ENCODE assay signal across 12 mouse cellular contexts in the genomic region with DNA sequence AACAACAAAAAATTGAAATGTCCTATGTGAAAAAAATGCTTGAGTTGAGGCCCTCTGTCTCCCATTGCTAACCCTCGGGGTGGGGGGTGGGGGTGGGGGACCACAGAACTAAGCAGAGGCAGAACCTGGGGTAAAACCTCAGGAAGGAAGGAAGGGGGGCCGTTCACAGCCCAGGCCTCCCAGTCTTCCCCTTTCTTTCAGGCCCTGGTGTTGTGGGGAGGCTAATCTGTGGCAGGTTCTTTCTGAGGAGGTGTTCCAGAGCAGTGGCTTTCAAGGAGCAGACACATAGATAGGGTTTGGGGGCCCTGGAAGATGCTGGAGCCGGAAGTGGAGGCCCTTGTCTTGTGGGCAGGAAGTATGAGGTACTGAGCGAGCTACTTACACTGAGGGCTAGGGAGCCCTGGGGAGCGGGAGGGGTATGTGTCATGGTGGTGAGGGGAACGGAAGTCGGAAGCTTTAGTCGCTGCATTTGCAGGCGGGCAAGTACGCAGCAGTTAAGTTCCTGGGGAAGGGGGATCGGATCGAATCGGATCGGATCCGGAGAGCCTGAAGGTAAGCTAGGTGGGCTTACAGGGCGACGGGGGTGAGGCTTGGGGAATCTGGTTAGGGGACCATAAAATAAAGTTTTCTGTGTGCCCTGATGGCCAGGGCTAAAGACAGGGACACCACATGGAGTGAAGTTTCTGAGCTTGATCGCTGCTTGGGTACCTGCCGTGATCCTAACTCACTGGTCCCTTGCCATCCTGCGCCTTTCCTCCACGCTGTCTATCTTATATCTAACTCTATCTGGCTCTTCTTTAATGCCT. TPM values are rescaled to one million over a fixed set of nuclear protein-coding genes. Genes with fewer than 3 reads are reported as not detected.
DNase-seq lines count a peak whose midpoint lies in the region; ATAC-seq lines count a peak whose summit lies in the region.
"Had no signal": no experiment of that assay in that cellular context is flagged by ENCODE, and none has a peak within 500 bp of the region (broad histone marks: within the 10 kb centered on the region; RNA-seq: fewer than 3 reads in every experiment).

No protein-coding gene starts in this region.

- WGBS in kidney, embryonic 14.5 days: 88% methylated on average over 21 of the region's 21 CpGs

- no peaks in the 10 kb centered on the region for H3K27me3 ChIP-seq in splenic B cell, adult 2 months (ENCODE audit: control insufficient read depth, insufficient read depth, low read length, poor library complexity, severe bottlenecking)
- no peaks in the 10 kb centered on the region for H3K27me3 ChIP-seq in kidney, embryonic 14.5 days (ENCODE audit: control insufficient read depth, insufficient read depth, low read length)

- no peak overlapping the region for H3K27ac ChIP-seq in kidney, embryonic 14.5 days (ENCODE audit: low read depth, low read length)
- H3K27ac ChIP-seq: left cerebral cortex, adult 2 months had no signal

- no peaks in the 10 kb centered on the region for H3K9me3 ChIP-seq in kidney, embryonic 14.5 days (ENCODE audit: control insufficient read depth, low read length)

- no peak overlapping the region for H3K4me3 ChIP-seq in kidney, embryonic 14.5 days (ENCODE audit: low read length)
- H3K4me3 ChIP-seq: left cerebral cortex, adult 2 months had no signal

- no peak overlapping the region for H3K4me2 ChIP-seq in kidney, embryonic 14.5 days (replicated peaks; ENCODE audit: low read depth, low read length)

- no peaks in the 10 kb centered on the region for H3K36me3 ChIP-seq in splenic B cell, adult 2 months (ENCODE audit: control insufficient read depth, insufficient read depth, low read length, poor library complexity, severe bottlenecking)
- no peaks in the 10 kb centered on the region for H3K36me3 ChIP-seq in kidney, embryonic 14.5 days (ENCODE audit: control insufficient read depth, insufficient read depth, low read length)

- peak; percentile 94 for DNase-seq in heart, adult 11 months
- no peak for DNase-seq in heart, adult 8-10 months (ENCODE audit: low spot score)
- peak; percentile 48 for DNase-seq in c-Kit-positive CD71-positive TER-119-positive erythroid progenitor cells, embryonic 14.5 days (ENCODE audit: low spot score)
- peak; percentile 45 for DNase-seq in lung, postnatal 14 days
- DNase-seq in splenic B cell, adult 2 months (ENCODE audit: low read depth, low spot score): peak; percentile 79
- no peak for DNase-seq in adrenal gland, adult 8-10 months
- DNase-seq in layer of hippocampus, adult 18-20 months (ENCODE audit: low spot score in 2 of 2): no peak
- DNase-seq: cerebellum, postnatal 36 days; gastrocnemius, postnatal 36 days had no signal

- H3K4me1 ChIP-seq in kidney, embryonic 14.5 days (ENCODE audit: control insufficient read depth, insufficient read depth, low read length): no peaks in the 10 kb centered on the region

- H3K9ac ChIP-seq in kidney, embryonic 14.5 days (ENCODE audit: low read depth, low read length): no peak overlapping the region

- no peak for ATAC-seq in kidney, embryonic 14.5 days (ENCODE audit: low FRiP score, low TSS enrichment)

RNA-seq across cellular contexts. Expression of gene Psd4, which starts 19.0 kb away (rescaled TPM):
- under 1 TPM; 0.57 to 0.78 (median 0.63) TPM for total RNA-seq in heart, adult 8-10 months (2022)
- polyA plus RNA-seq in kidney, embryonic 14.5 days (2014; fragmentation: Nextera tagmentation; extraction: Ambion mirVana): 1.1 and 4.6 TPM in 2 replicates
- 1 to 10 TPM; 1.5 to 5.2 (median 3.9) TPM for total RNA-seq in adrenal gland, adult 8-10 months (2022)
- 1 to 10 TPM in 1 of 2 experiments, under 1 TPM in 1; 0.81 to 1.0 TPM for total RNA-seq in layer of hippocampus, adult 18-20 months (2021)

RNA-seq across cellular contexts. Expression of gene Il1rn, which starts 49.7 kb away (rescaled TPM):
- total RNA-seq in heart, adult 8-10 months (2022): under 1 TPM in 1 of 4 experiments, not detected in 3; 0.23 TPM
- 0.60 and 1.5 TPM in 2 replicates for polyA plus RNA-seq in kidney, embryonic 14.5 days (2014; fragmentation: Nextera tagmentation; extraction: Ambion mirVana)
- 1 to 10 TPM in 1 of 4 experiments, under 1 TPM in 2, not detected in 1; 0.68 to 1.4 (median 0.77) TPM for total RNA-seq in adrenal gland, adult 8-10 months (2022)
- total RNA-seq in layer of hippocampus, adult 18-20 months (2021): not detected
- total RNA-seq: gastrocnemius, postnatal 36 days; left cerebral cortex, adult 2 months had no signal
- polyA plus RNA-seq: neural tube, embryonic 14.5 days had no signal

Comparison
In these comparisons a context has a peak if more than half of its experiments do, and no peak if none do; other contexts are left out.
1. DNase-seq: peak in heart, adult 11 months (single experiment), c-Kit-positive CD71-positive TER-119-positive erythroid progenitor cells, embryonic 14.5 days (single experiment), lung, postnatal 14 days (single experiment) and splenic B cell, adult 2 months (single experiment); none in heart, adult 8-10 months (single experiment), adrenal gland, adult 8-10 months (single experiment) and layer of hippocampus, adult 18-20 months (0 of 2).